Mouse (Mus musculus): ENCODE data around the gene Larp1. TPM values are rescaled to one million over a fixed set of nuclear protein-coding genes. Genes with fewer than 3 reads are reported as not detected.

Gene Larp1
- polyA plus RNA-seq, 1 experiment from 2014 or later = 23.4 TPM

DNA sequence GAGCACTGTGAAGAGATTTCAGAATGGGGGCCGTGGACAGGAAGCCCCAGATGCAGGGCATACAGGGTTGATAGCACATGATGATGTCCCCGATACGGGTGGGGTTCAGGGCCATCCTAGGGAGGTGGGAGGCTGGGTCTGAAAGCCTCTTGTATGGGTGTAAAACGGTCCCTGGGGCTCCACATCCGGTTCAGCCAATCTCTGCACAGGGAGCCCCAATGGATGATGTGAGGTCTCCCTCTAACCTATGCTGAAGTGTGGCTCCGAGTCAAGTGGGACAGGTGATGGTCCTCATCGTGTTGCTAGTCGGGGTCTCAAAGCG, 35.0 kb upstream of the Larp1 start:
- no peaks in the 10 kb centered on the region for H3K4me1 ChIP-seq (ENCODE audit: control insufficient read depth, insufficient read depth, low read length)
- no peak overlapping the region for H3K4me2 ChIP-seq (ENCODE audit: low read depth, low read length)
- no peak overlapping the region for H3K27ac ChIP-seq (ENCODE audit: low read depth, low read length)
- no peaks in the 10 kb centered on the region for H3K9me3 ChIP-seq (ENCODE audit: control insufficient read depth, low read length)
- no peaks in the 10 kb centered on the region for H3K27me3 ChIP-seq (ENCODE audit: control insufficient read depth, insufficient read depth, low read length)
- ATAC-seq (ENCODE audit: low read depth) = no peak
- no peak overlapping the region for H3K9ac ChIP-seq (replicated peaks; ENCODE audit: low read depth, low read length)
- no peaks in the 10 kb centered on the region for H3K36me3 ChIP-seq (ENCODE audit: control insufficient read depth, insufficient read depth, low read length)
- WGBS = 70% methylated on average over 9 of the region's 9 CpGs
- H3K4me3 ChIP-seq (ENCODE audit: low read depth, low read length) = no peak overlapping the region

DNA sequence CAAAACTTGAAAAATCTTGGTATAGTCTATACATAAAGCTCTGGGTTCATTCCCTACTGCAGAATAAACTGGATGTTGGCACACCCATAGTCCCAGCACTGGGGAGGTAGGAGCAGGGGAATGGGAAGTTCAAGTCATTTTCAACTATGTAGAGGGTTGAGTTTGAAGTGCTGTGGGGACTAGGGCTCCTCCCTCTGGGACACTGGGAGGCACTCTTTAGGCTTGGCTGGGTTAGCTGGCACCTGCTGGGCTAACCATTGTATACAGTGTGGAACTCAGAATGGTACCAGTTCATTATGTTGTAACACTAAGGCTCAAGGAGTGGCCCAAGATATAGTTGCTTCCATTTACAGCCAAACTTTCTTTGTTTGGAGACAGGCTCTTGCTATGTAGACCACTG, 33.0 kb upstream of the Larp1 start:
- no peak for ATAC-seq (ENCODE audit: low read depth)

DNA sequence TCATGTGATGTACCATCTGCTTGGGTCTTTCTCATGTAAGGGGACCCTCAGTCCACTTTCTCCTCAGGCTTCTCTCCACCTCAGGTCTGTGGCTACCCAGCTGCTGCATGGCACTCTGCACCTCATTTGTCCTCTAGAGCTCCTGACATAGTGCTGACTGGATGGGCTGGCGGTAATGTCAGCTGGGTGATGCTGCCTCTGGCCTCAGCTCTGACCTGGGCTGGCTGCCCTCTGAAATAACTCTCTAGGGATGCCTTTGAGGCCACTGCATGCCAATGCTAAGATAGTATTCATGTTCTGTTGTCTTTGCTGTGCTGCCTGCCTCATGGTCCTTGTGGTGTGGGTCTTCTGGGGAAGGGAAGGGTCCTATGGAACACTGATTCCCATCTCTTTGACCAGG, 31.2 kb upstream of the Larp1 start:
- H3K36me3 ChIP-seq (ENCODE audit: control insufficient read depth, insufficient read depth, low read length) = no peaks in the 10 kb centered on the region
- 91% methylated on average over 1 of the region's 1 CpGs for WGBS
- no peak overlapping the region for H3K9ac ChIP-seq (replicated peaks; ENCODE audit: low read depth, low read length)
- H3K4me1 ChIP-seq (ENCODE audit: control insufficient read depth, insufficient read depth, low read length) = no peaks in the 10 kb centered on the region
- H3K27ac ChIP-seq (ENCODE audit: low read depth, low read length) = no peak overlapping the region
- H3K9me3 ChIP-seq (ENCODE audit: control insufficient read depth, low read length) = no peaks in the 10 kb centered on the region
- H3K4me2 ChIP-seq (ENCODE audit: low read depth, low read length) = no peak overlapping the region
- no peak overlapping the region for H3K4me3 ChIP-seq (ENCODE audit: low read depth, low read length)
- H3K27me3 ChIP-seq (ENCODE audit: control insufficient read depth, insufficient read depth, low read length) = no peaks in the 10 kb centered on the region
- no peak for ATAC-seq (ENCODE audit: low read depth)

More for the DNA sequence above, 33.0 kb upstream of the Larp1 start:
- Histone ChIP-seq H3K36me3 (ENCODE audit: control insufficient read depth, insufficient read depth, low read length) (no peaks in the 10 kb centered on the region), H3K9me3 (ENCODE audit: control insufficient read depth, low read length) (no peaks in the 10 kb centered on the region), H3K9ac (replicated peaks; ENCODE audit: low read depth, low read length) (no peak overlapping the region), H3K27me3 (ENCODE audit: control insufficient read depth, insufficient read depth, low read length) (no peaks in the 10 kb centered on the region), H3K4me3 (ENCODE audit: low read depth, low read length) (no peak overlapping the region), H3K27ac (ENCODE audit: low read depth, low read length) (no peak overlapping the region), H3K4me2 (ENCODE audit: low read depth, low read length) (no peak overlapping the region), H3K4me1 (ENCODE audit: control insufficient read depth, insufficient read depth, low read length) (no peaks in the 10 kb centered on the region)

DNA sequence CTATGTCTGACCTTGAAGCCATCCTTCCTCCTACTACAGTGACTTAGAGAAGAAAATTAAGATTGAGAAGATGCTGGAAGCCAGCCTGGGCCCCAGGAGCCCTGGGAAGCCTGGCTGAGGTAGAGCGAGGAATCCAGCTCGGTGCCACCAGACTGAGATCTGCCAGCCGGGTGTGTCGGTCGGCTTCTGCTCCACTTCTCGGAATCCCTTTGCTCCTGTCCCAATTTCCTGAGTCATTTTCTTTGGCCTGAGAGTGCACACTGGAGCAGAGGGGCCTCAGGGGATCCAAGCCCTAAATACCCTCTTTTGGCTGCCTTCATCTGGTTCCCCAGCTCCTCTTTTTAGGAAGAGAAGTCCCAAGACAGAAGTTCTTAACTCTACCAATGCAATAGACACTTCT, 29.2 kb upstream of the Larp1 start:
- no peak for ATAC-seq (ENCODE audit: low read depth)
- H3K27me3 ChIP-seq (ENCODE audit: control insufficient read depth, insufficient read depth, low read length) = no peaks in the 10 kb centered on the region
- no peaks in the 10 kb centered on the region for H3K9me3 ChIP-seq (ENCODE audit: control insufficient read depth, low read length)
- H3K4me3 ChIP-seq (ENCODE audit: low read depth, low read length) = no peak overlapping the region
- H3K36me3 ChIP-seq (ENCODE audit: control insufficient read depth, insufficient read depth, low read length) = no peaks in the 10 kb centered on the region
- H3K27ac ChIP-seq (ENCODE audit: low read depth, low read length) = no peak overlapping the region
- no peak overlapping the region for H3K9ac ChIP-seq (replicated peaks; ENCODE audit: low read depth, low read length)
- no peaks in the 10 kb centered on the region for H3K4me1 ChIP-seq (ENCODE audit: control insufficient read depth, insufficient read depth, low read length)
- H3K4me2 ChIP-seq (ENCODE audit: low read depth, low read length) = no peak overlapping the region
- WGBS = 94% methylated on average over 6 of the region's 6 CpGs

DNA sequence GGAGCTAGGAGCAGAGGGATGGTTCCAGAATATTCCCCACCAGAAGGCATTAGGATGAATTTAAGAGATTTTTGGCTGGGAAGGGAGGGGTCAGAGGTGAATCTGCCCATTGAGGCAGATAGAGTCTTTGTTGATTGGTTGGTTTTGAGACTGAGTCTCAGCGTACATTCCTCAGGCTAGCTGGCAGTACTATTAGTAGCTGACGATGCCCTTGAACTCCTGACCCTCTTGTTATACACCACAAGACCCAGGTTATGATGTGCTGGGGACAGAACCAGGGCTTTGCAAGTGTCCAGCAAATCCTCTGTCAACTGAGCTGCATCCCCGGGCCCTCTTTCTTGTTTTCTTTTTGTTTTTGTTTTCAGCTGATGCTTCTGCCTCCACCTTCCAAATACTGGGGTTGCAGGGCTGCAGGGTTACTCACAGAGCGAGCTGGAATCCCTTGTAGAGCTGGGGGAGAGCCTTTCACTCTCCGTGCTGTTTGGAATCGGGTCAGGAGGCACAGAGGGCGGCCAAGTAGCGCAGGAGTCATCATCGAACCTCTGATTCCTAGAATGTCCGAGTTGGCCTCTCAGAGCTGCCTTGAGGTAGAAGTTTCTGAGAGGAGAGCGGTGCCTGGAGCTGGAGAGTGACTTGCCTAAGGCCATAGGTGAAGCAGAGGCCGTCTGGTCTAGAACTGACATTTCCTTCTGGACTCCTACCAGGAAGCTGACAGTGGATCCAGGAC, 27.6 kb upstream of the Larp1 start:
- Histone ChIP-seq H3K9ac (replicated peaks; ENCODE audit: low read depth, low read length) (no peak overlapping the region), H3K27ac (ENCODE audit: low read depth, low read length) (no peak overlapping the region), H3K4me3 (ENCODE audit: low read depth, low read length) (no peak overlapping the region), H3K9me3 (ENCODE audit: control insufficient read depth, low read length) (no peaks in the 10 kb centered on the region), H3K4me1 (ENCODE audit: control insufficient read depth, insufficient read depth, low read length) (no peaks in the 10 kb centered on the region), H3K27me3 (ENCODE audit: control insufficient read depth, insufficient read depth, low read length) (no peaks in the 10 kb centered on the region), H3K36me3 (ENCODE audit: control insufficient read depth, insufficient read depth, low read length) (no peaks in the 10 kb centered on the region), H3K4me2 (ENCODE audit: low read depth, low read length) (no peak overlapping the region)
- WGBS = 83% methylated on average over 12 of the region's 12 CpGs
- ATAC-seq (ENCODE audit: low read depth) = no peak

DNA sequence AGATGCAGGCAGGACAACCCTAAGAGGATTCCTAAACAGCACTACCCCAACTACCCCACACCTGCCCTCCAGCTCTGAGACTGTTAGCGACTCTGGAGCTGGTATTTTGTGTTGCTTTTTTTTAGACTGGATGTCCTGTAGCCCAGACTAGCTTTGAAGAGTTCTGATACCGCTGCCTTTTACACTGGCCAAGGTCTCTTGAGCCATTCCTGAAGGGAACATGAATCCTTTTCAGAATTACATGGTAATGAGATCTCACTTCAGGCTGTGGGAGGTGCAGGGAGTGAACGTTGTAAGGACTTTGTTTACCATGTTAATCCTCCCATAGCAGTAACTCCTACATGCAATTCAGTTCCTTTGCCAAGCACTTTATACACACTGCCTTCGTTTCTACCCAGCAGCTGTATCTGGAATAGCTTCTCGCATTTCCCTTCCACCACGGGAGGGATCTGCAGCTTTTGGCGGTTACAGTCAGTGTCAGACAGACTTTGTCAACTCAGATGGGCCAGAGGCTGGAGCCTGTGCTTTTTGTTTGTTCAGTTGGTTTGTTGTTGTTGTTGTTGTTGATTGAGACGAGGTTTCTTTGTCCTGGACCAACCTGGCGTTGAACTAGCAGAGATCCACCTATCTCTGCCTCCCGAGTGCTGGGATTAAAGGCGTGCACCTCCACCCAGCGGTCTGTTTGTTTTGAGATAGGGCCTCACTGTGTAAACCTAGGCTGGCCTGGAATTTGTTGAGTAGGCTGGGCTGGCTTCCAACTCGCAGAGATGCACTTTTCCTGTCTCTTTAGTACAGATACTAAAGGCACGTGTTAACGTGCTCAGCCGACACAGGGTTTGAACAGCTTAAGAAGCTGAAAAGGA, 25.2 kb upstream of the Larp1 start:
- Histone ChIP-seq H3K4me2 (ENCODE audit: low read depth, low read length) (no peak overlapping the region), H3K36me3 (ENCODE audit: control insufficient read depth, insufficient read depth, low read length) (no peaks in the 10 kb centered on the region), H3K27me3 (ENCODE audit: control insufficient read depth, insufficient read depth, low read length) (no peaks in the 10 kb centered on the region), H3K9ac (replicated peaks; ENCODE audit: low read depth, low read length) (no peak overlapping the region), H3K4me3 (ENCODE audit: low read depth, low read length) (no peak overlapping the region), H3K27ac (ENCODE audit: low read depth, low read length) (no peak overlapping the region), H3K9me3 (ENCODE audit: control insufficient read depth, low read length) (no peaks in the 10 kb centered on the region), H3K4me1 (ENCODE audit: control insufficient read depth, insufficient read depth, low read length) (no peaks in the 10 kb centered on the region)
- 63% methylated on average over 16 of the region's 16 CpGs for WGBS
- no peak for ATAC-seq (ENCODE audit: low read depth)

- WGBS = 60% methylated on average over 3 of the region's 3 CpGs
- Histone ChIP-seq H3K9me3 (ENCODE audit: control insufficient read depth, low read length) (no peaks in the 10 kb centered on the region), H3K4me3 (ENCODE audit: low read depth, low read length) (no peak overlapping the region), H3K9ac (replicated peaks; ENCODE audit: low read depth, low read length) (no peak overlapping the region), H3K4me1 (ENCODE audit: control insufficient read depth, insufficient read depth, low read length) (no peaks in the 10 kb centered on the region), H3K36me3 (ENCODE audit: control insufficient read depth, insufficient read depth, low read length) (no peaks in the 10 kb centered on the region), H3K27me3 (ENCODE audit: control insufficient read depth, insufficient read depth, low read length) (no peaks in the 10 kb centered on the region), H3K27ac (ENCODE audit: low read depth, low read length) (no peak overlapping the region), H3K4me2 (ENCODE audit: low read depth, low read length) (no peak overlapping the region)
- no peak for ATAC-seq (ENCODE audit: low read depth)
Measured at GRCm38 (mm10) chr11:57984343-57984666, 24.6 kb upstream of the Larp1 start.

GRCm38 (mm10) chr11:57985485-57985884, 23.4 kb upstream of the Larp1 start:
- Histone ChIP-seq H3K4me1 (ENCODE audit: control insufficient read depth, insufficient read depth, low read length) (no peaks in the 10 kb centered on the region), H3K27me3 (ENCODE audit: control insufficient read depth, insufficient read depth, low read length) (no peaks in the 10 kb centered on the region), H3K9ac (replicated peaks; ENCODE audit: low read depth, low read length) (no peak overlapping the region), H3K9me3 (ENCODE audit: control insufficient read depth, low read length) (no peaks in the 10 kb centered on the region), H3K36me3 (ENCODE audit: control insufficient read depth, insufficient read depth, low read length) (no peaks in the 10 kb centered on the region), H3K4me3 (ENCODE audit: low read depth, low read length) (no peak overlapping the region), H3K27ac (ENCODE audit: low read depth, low read length) (no peak overlapping the region), H3K4me2 (ENCODE audit: low read depth, low read length) (no peak overlapping the region)
- ATAC-seq (ENCODE audit: low read depth) = no peak
- WGBS = 93% methylated on average over 3 of the region's 3 CpGs

GRCm38 (mm10) chr11:57986053-57986452, 22.8 kb upstream of the Larp1 start:
- H3K27ac ChIP-seq (ENCODE audit: low read depth, low read length) = no peak overlapping the region
- no peaks in the 10 kb centered on the region for H3K36me3 ChIP-seq (ENCODE audit: control insufficient read depth, insufficient read depth, low read length)
- ATAC-seq (ENCODE audit: low read depth) = no peak
- no peaks in the 10 kb centered on the region for H3K27me3 ChIP-seq (ENCODE audit: control insufficient read depth, insufficient read depth, low read length)
- H3K9ac ChIP-seq (replicated peaks; ENCODE audit: low read depth, low read length) = no peak overlapping the region
- no peak overlapping the region for H3K4me3 ChIP-seq (ENCODE audit: low read depth, low read length)
- no peaks in the 10 kb centered on the region for H3K9me3 ChIP-seq (ENCODE audit: control insufficient read depth, low read length)
- no peaks in the 10 kb centered on the region for H3K4me1 ChIP-seq (ENCODE audit: control insufficient read depth, insufficient read depth, low read length)
- 96% methylated on average over 6 of the region's 6 CpGs for WGBS
- no peak overlapping the region for H3K4me2 ChIP-seq (ENCODE audit: low read depth, low read length)
